Comparison of ENCODE assay signal across 9 mouse cellular contexts in the genomic region with DNA sequence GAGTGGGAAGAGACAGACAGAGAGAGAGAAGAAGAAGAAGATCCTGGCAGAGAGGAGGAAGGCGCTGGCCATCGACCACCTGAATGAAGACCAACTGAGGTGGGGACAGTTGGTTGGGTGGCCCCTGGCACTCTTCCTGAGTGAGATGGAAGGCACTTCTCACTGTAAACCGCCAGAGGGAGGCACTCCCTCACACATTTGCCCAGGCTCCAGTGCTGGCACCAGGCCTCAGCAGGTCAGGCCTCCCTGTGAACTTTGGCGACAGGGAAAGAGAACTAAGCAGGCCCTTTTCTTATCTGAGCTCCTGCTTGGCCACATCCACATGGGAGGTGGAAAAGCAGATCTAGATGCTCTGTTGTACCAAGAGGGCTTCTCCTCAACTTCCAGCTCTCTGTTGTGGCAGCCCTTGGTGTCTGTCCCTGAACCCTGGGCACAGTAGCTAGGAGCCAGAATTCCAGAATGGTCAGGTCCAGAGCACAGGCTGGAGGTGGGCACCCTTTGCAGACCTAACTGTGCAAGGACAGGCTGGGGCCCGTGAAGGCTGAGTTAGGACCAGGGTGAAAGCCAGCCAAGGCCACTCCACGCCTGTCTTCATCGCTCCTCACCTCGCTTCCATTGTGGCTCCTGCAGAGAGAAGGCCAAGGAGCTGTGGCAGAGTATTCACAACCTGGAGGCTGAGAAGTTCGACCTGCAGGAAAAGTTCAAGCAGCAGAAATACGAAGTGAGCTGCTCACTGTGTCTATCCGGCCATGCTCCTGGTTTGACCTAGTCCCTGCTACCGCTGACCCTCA. TPM values are rescaled to one million over a fixed set of nuclear protein-coding genes. Genes with fewer than 3 reads are reported as not detected.
DNase-seq lines count a peak whose midpoint lies in the region; ATAC-seq and TF ChIP-seq lines count a peak whose summit lies in the region.
"Had no signal": no experiment of that assay in that cellular context is flagged by ENCODE, and none has a peak within 500 bp of the region (broad histone marks: within the 10 kb centered on the region; RNA-seq: fewer than 3 reads in every experiment).

No protein-coding gene starts in this region.

- no peak overlapping the region for H3K9ac ChIP-seq in forebrain, postnatal 0 days
- no peak overlapping the region for H3K9ac ChIP-seq in forebrain, embryonic 16.5 days (replicated peaks; ENCODE audit: low read depth, low read length)
- H3K9ac ChIP-seq in neural tube, embryonic 11.5 days (ENCODE audit: low read length), result peak overlapping the region; percentile 6; the same call in 1 of the 2 replicates
- H3K9ac ChIP-seq: limb, embryonic 15.5 days had no signal

- no peak overlapping the region for H3K4me3 ChIP-seq in forebrain, postnatal 0 days (ENCODE audit: low read depth, low read length)
- H3K4me3 ChIP-seq in forebrain, embryonic 16.5 days (replicated peaks; ENCODE audit: low read length), result no peak overlapping the region
- H3K4me3 ChIP-seq in embryonic fibroblast, embryonic 13.5 days (ENCODE audit: insufficient read depth, low read length), result no peak overlapping the region
- H3K4me3 ChIP-seq in neural tube, embryonic 11.5 days (ENCODE audit: low read depth, low read length), result no peak overlapping the region
- H3K4me3 ChIP-seq: limb, embryonic 15.5 days had no signal

- no peaks in the 10 kb centered on the region for H3K36me3 ChIP-seq in forebrain, postnatal 0 days (ENCODE audit: insufficient read depth)
- H3K36me3 ChIP-seq in forebrain, embryonic 16.5 days (ENCODE audit: control insufficient read depth, insufficient read depth), result no peaks in the 10 kb centered on the region
- H3K36me3 ChIP-seq in neural tube, embryonic 11.5 days (ENCODE audit: control insufficient read depth, insufficient read depth, low read length), result no peaks in the 10 kb centered on the region
- H3K36me3 ChIP-seq: limb, embryonic 15.5 days had no signal

- H3K27me3 ChIP-seq in forebrain, postnatal 0 days (ENCODE audit: insufficient read depth, low read length), result no peaks in the 10 kb centered on the region
- H3K27me3 ChIP-seq in forebrain, embryonic 16.5 days (replicated peaks; ENCODE audit: control insufficient read depth, insufficient read depth, low read length), result no peaks in the 10 kb centered on the region
- H3K27me3 ChIP-seq in neural tube, embryonic 11.5 days (ENCODE audit: control insufficient read depth, insufficient read depth, low read length), result no peaks in the 10 kb centered on the region
- H3K27me3 ChIP-seq: limb, embryonic 15.5 days had no signal

- no peak for ATAC-seq in forebrain, postnatal 0 days
- ATAC-seq in forebrain, embryonic 16.5 days, result no peak
- no peak for ATAC-seq in neural tube, embryonic 11.5 days (ENCODE audit: insufficient read depth, low FRiP score, low TSS enrichment)

- no peak for TF ChIP-seq POLR2A in embryonic fibroblast, embryonic 13.5 days (IDR thresholded peaks at IDR 0.05; ENCODE audit: low read depth, low read length)

- no peak overlapping the region; the same call in 1 of the 2 replicates for H3K27ac ChIP-seq in forebrain, postnatal 0 days (ENCODE audit: low read depth, low read length)
- H3K27ac ChIP-seq in forebrain, embryonic 16.5 days (ENCODE audit: low read length), result no peak overlapping the region
- no peak overlapping the region for H3K27ac ChIP-seq in embryonic fibroblast, embryonic 13.5 days (ENCODE audit: insufficient read depth, low read length)
- H3K27ac ChIP-seq in neural tube, embryonic 11.5 days (ENCODE audit: low read depth, low read length), result 0 out of 2 replicates have a peak overlapping the region, but pooled peaks have one; percentile 2
- H3K27ac ChIP-seq: limb, embryonic 15.5 days had no signal

- no peaks in the 10 kb centered on the region for H3K4me1 ChIP-seq in forebrain, postnatal 0 days (ENCODE audit: insufficient read depth)
- H3K4me1 ChIP-seq in forebrain, embryonic 16.5 days (replicated peaks; ENCODE audit: control insufficient read depth, insufficient read depth, low read length), result peaks cover 4% of the 10 kb centered on the region; the same call in 1 of the 2 replicates
- H3K4me1 ChIP-seq in embryonic fibroblast, embryonic 13.5 days (ENCODE audit: control insufficient read depth, insufficient read depth, low read length), result peaks cover 7% of the 10 kb centered on the region; the same call in 1 of the 2 replicates
- H3K4me1 ChIP-seq in neural tube, embryonic 11.5 days (ENCODE audit: control insufficient read depth, insufficient read depth, low read length), result peaks cover 16% of the 10 kb centered on the region

- H3K4me2 ChIP-seq in forebrain, postnatal 0 days (ENCODE audit: low read depth), result no peak overlapping the region
- no peak overlapping the region for H3K4me2 ChIP-seq in forebrain, embryonic 16.5 days (ENCODE audit: low read length)
- H3K4me2 ChIP-seq in neural tube, embryonic 11.5 days (ENCODE audit: low read depth), result no peak overlapping the region
- H3K4me2 ChIP-seq: limb, embryonic 15.5 days had no signal

- no peaks in the 10 kb centered on the region for H3K9me3 ChIP-seq in forebrain, postnatal 0 days (ENCODE audit: low read length)
- H3K9me3 ChIP-seq in forebrain, embryonic 16.5 days (ENCODE audit: control insufficient read depth, low read length), result no peaks in the 10 kb centered on the region
- H3K9me3 ChIP-seq in neural tube, embryonic 11.5 days (ENCODE audit: control insufficient read depth, low read length), result no peaks in the 10 kb centered on the region
- H3K9me3 ChIP-seq: limb, embryonic 15.5 days had no signal

- TF ChIP-seq CTCF in forebrain, postnatal 0 days (IDR thresholded peaks at IDR 0.05; ENCODE audit: low read depth), result peak; percentile 60
- TF ChIP-seq CTCF in embryonic fibroblast, embryonic 13.5 days (IDR thresholded peaks at IDR 0.05; ENCODE audit: borderline replicate concordance, insufficient read depth, low read length), result peak; percentile 73

- DNase-seq in forebrain, postnatal 0 days, result peak; percentile 30
- peak; percentile 13 for DNase-seq in thymus, postnatal 14 days
- no peak for DNase-seq in thymus, postnatal 10 days (ENCODE audit: low spot score in 2 of 2)
- DNase-seq in layer of hippocampus, adult 9-11 months, result peak; percentile 44
- peak; percentile 35 for DNase-seq in neural tube, embryonic 11.5 days (ENCODE audit: low spot score)
- DNase-seq in frontal cortex, postnatal 25 days (ENCODE audit: low spot score in 2 of 2), result no peak

- 75% methylated on average over 12 of the region's 12 CpGs for WGBS in forebrain, postnatal 0 days
- WGBS in forebrain, embryonic 16.5 days, result 74% methylated on average over 12 of the region's 12 CpGs
- WGBS in neural tube, embryonic 11.5 days, result 70% methylated on average over 12 of the region's 12 CpGs

RNA-seq across cellular contexts. Expression of gene Tnnt2, which starts 14.8 kb away (rescaled TPM):
- total RNA-seq in forebrain, postnatal 0 days (2014; rRNA removed), result 0.67 and 0.77 TPM in 2 replicates
- 0.63 and 0.89 TPM in 2 replicates for polyA plus RNA-seq in forebrain, postnatal 0 days (2015; fragmentation: Nextera tagmentation; extraction: Ambion mirVana)
- 0.60 and 0.63 TPM in 2 replicates for polyA plus RNA-seq in forebrain, embryonic 16.5 days (2015; fragmentation: Nextera tagmentation; extraction: Ambion mirVana)
- 3.7 and 5.4 TPM in 2 replicates for polyA plus RNA-seq in embryonic fibroblast, embryonic 13.5 days (2011; ENCODE audit: insufficient read length, low read depth, missing spikeins)
- polyA plus RNA-seq in neural tube, embryonic 11.5 days (2014; fragmentation: Nextera tagmentation; extraction: Ambion mirVana), result 20.3 and 22.5 TPM in 2 replicates

RNA-seq across cellular contexts. Expression of gene Lad1, which starts 32.5 kb away (rescaled TPM):
- total RNA-seq in forebrain, postnatal 0 days (2014; rRNA removed), result 0.31 and 0.81 TPM in 2 replicates
- 0.35 and 0.40 TPM in 2 replicates for polyA plus RNA-seq in forebrain, postnatal 0 days (2015; fragmentation: Nextera tagmentation; extraction: Ambion mirVana)
- 0.31 and 0.44 TPM in 2 replicates for polyA plus RNA-seq in forebrain, embryonic 16.5 days (2015; fragmentation: Nextera tagmentation; extraction: Ambion mirVana)
- polyA plus RNA-seq in embryonic fibroblast, embryonic 13.5 days (2011; ENCODE audit: insufficient read length, low read depth, missing spikeins), result not detected in 2 replicates
- 0.61 and 1.3 TPM in 2 replicates for polyA plus RNA-seq in neural tube, embryonic 11.5 days (2014; fragmentation: Nextera tagmentation; extraction: Ambion mirVana)

Comparison
In these comparisons a context has a peak if more than half of its experiments do, and no peak if none do; other contexts are left out.
1. DNase-seq: peak in forebrain, postnatal 0 days (single experiment), thymus, postnatal 14 days (single experiment), layer of hippocampus, adult 9-11 months (single experiment) and neural tube, embryonic 11.5 days (single experiment); none in thymus, postnatal 10 days (0 of 2) and frontal cortex, postnatal 25 days (0 of 2).